Mouse (Mus musculus): ENCODE data around the gene Wdr13.

DNA sequence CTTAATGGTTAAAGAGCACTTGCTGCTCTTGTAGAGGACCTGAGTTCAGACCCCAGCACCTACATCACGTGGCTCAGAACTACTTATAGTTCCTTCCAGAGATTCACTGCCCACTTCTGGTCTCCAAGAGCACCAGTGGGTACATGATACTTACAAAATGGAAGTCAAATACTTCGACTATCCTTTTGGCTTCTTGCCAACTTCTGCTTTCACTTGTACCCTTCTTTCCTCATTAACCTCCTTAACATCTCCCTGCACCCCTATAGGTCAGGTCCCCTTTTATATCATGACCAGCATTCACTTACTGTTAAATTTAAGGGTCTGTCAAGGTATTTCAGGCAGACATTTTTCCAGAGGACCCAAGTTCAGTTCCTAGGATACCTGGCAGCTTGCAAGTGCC, 3.2 kb upstream of the Wdr13 start:
- TF ChIP-seq CTCF (IDR thresholded peaks at IDR 0.05 in 2 of 3, conservative IDR thresholded peaks at IDR 0.05 in 1 of 3; ENCODE audit: control insufficient read depth in 1 of 3, insufficient read depth in 1 of 3, low read depth in 2 of 3, low read length in 3 of 3, poor library complexity in 1 of 3, severe bottlenecking in 1 of 3) (no peak), BHLHE40 (IDR thresholded peaks at IDR 0.05; ENCODE audit: borderline replicate concordance, low read depth, low read length) (no peak), MAX (IDR thresholded peaks at IDR 0.05; ENCODE audit: low read length) (no peak), ZC3H11A (IDR thresholded peaks at IDR 0.05; ENCODE audit: low read depth, low read length) (no peak), EP300 (IDR thresholded peaks at IDR 0.05; ENCODE audit: low read depth in 1 of 2, low read length in 2 of 2) (no peak), GATA1 (IDR thresholded peaks at IDR 0.05; ENCODE audit: low read depth, low read length) (no peak), POLR2A (IDR thresholded peaks at IDR 0.05; ENCODE audit: control insufficient read depth in 1 of 2, insufficient read depth in 1 of 2, low read depth in 1 of 2, low read length in 2 of 2, poor library complexity in 1 of 2) (no peak), ZNF384 (IDR thresholded peaks at IDR 0.05; ENCODE audit: low read depth, low read length) (no peak), HCFC1 (IDR thresholded peaks at IDR 0.05; ENCODE audit: low read depth, low read length) (no peak)

Measured in MEL (cell line).